Mouse (Mus musculus) liver, embryonic 13.5 days (tissue): ENCODE data around the gene Ece1. TPM values are rescaled to one million over a fixed set of nuclear protein-coding genes. Genes with fewer than 3 reads are reported as not detected.

Experiments used
- ATAC-seq: fragments of 200-750 bp; cut with Nextera tagmentation; 2 replicates; pipeline ENCODE4 v1.8.0; 2017; ENCODE audit warnings: low read depth, mild to moderate bottlenecking, moderate number of reproducible peaks, moderate library complexity
- DNase-seq: peaks from one replicate; pipeline ENCODE4 v3.0.0; 2022
- H3K27ac ChIP-seq: fragments of 300-500 bp; sonication (generic); 2 replicates; pipeline ENCODE4 v1.5.1; 2015; ENCODE audit warnings: moderate library complexity, mild to moderate bottlenecking, inconsistent platforms
- H3K27me3 ChIP-seq: fragments of 300-500 bp; sonication (generic); 2 replicates; pipeline ENCODE4 v1.6.1; 2015; ENCODE audit warnings: mild to moderate bottlenecking, inconsistent platforms
- H3K36me3 ChIP-seq: fragments of 300-500 bp; sonication (generic); 2 replicates; pipeline ENCODE4 v1.6.1; 2015; ENCODE audit warnings: mild to moderate bottlenecking, inconsistent platforms
- H3K4me1 ChIP-seq: fragments of 300-500 bp; sonication (generic); replicated peaks from 2 replicates; pipeline ENCODE4 v1.6.1; 2015; ENCODE audit warnings: inconsistent platforms
- H3K4me2 ChIP-seq: fragments of 300-500 bp; sonication (generic); 2 replicates; pipeline ENCODE4 v1.6.1; 2015; ENCODE audit warnings: inconsistent platforms, mild to moderate bottlenecking, moderate library complexity
- H3K4me3 ChIP-seq: fragments of 300-500 bp; sonication (generic); replicated peaks from 2 replicates; pipeline ENCODE4 v1.5.1; 2015; ENCODE audit warnings: mild to moderate bottlenecking, inconsistent platforms
- H3K9ac ChIP-seq: fragments of 300-500 bp; sonication (generic); 2 replicates; pipeline ENCODE4 v1.6.1; 2015; ENCODE audit warnings: mild to moderate bottlenecking, inconsistent platforms
- H3K9me3 ChIP-seq: fragments of 300-500 bp; sonication (generic); replicated peaks from 2 replicates; pipeline ENCODE4 v1.6.1; 2016; ENCODE audit warnings: inconsistent platforms
- WGBS: fragments of 180-500 bp; shearing (Covaris S2); methylation state at CpG from one replicate; pipeline ENCODE4 v1.1.7; 2015; ENCODE audit not compliant: insufficient replicate concordance; 5-methylcytosine and 5-hydroxymethylcytosine counted together
- polyA plus RNA-seq: library from polyadenylated mRNA; unstranded; fragments of >200 nt; fragmentation: Nextera tagmentation; extraction: Ambion mirVana; gene quantifications from 2 replicates; pipeline ENCODE4 v1.2.1, GENCODE M21; 2015

The Ece1 gene
- polyA plus RNA-seq, 1 experiment from 2014 or later, result 12.3 TPM

- H3K27me3 ChIP-seq, result no peaks in the 10 kb centered on the region
- peak overlapping the region; percentile 40 for H3K4me3 ChIP-seq
- peaks cover 42% of the 10 kb centered on the region for H3K36me3 ChIP-seq
- peak overlapping the region; percentile 97 for H3K27ac ChIP-seq
- H3K4me2 ChIP-seq, result peak overlapping the region; percentile 65
- peak; percentile 90 for ATAC-seq
- peak; percentile 74 for DNase-seq
- 26% methylated on average over 18 of the region's 18 CpGs for WGBS
- H3K4me1 ChIP-seq, result peaks cover 74% of the 10 kb centered on the region
- H3K9ac ChIP-seq, result peak overlapping the region; percentile 62
- no peaks in the 10 kb centered on the region for H3K9me3 ChIP-seq
Measured at GRCm38 (mm10) chr4:137931009-137931757, 69.1 kb downstream of the Ece1 start.

GRCm38 (mm10) chr4:137932554-137933178, 70.6 kb downstream of the Ece1 start:
- ATAC-seq (no peak), DNase-seq (no peak)
- Histone ChIP-seq H3K36me3 (peaks cover 44% of the 10 kb centered on the region), H3K4me2 (0 out of 2 replicates have a peak overlapping the region, but pooled peaks have one; percentile 2), H3K9ac (peak overlapping the region; percentile 54), H3K27me3 (no peaks in the 10 kb centered on the region), H3K27ac (peak overlapping the region; percentile 97), H3K4me1 (peaks cover 60% of the 10 kb centered on the region), H3K9me3 (no peaks in the 10 kb centered on the region), H3K4me3 (no peak overlapping the region)
- WGBS, result 54% methylated on average over 6 of the region's 6 CpGs

GRCm38 (mm10) chr4:137933328-137933727, 71.3 kb downstream of the Ece1 start:
- Histone ChIP-seq H3K9ac (0 out of 2 replicates have a peak overlapping the region, but pooled peaks have one; percentile 42), H3K9me3 (no peaks in the 10 kb centered on the region), H3K27ac (peak overlapping the region; percentile 97), H3K4me1 (peaks cover 56% of the 10 kb centered on the region), H3K27me3 (no peaks in the 10 kb centered on the region), H3K4me2 (no peak overlapping the region), H3K36me3 (peaks cover 43% of the 10 kb centered on the region), H3K4me3 (no peak overlapping the region)
- 68% methylated on average over 5 of the region's 5 CpGs for WGBS
- DNase-seq (no peak), ATAC-seq (no peak)

- no peak for DNase-seq
- no peak overlapping the region for H3K4me2 ChIP-seq
- no peaks in the 10 kb centered on the region for H3K9me3 ChIP-seq
- no peak overlapping the region for H3K4me3 ChIP-seq
- no peak for ATAC-seq
- no peak overlapping the region for H3K27ac ChIP-seq
- WGBS, result 80% methylated on average over 4 of the region's 4 CpGs
- H3K27me3 ChIP-seq, result no peaks in the 10 kb centered on the region
- H3K36me3 ChIP-seq, result peaks cover 67% of the 10 kb centered on the region
- H3K4me1 ChIP-seq, result peaks cover 28% of the 10 kb centered on the region
- H3K9ac ChIP-seq, result no peak overlapping the region
Measured at GRCm38 (mm10) chr4:137936134-137936533, 74.1 kb downstream of the Ece1 start.

- peaks cover 58% of the 10 kb centered on the region for H3K36me3 ChIP-seq
- DNase-seq, result no peak
Measured at GRCm38 (mm10) chr4:137940061-137940460, 78.0 kb downstream of the Ece1 start.

GRCm38 (mm10) chr4:137941131-137941844, 79.3 kb downstream of the Ece1 start:
- no peak overlapping the region for H3K27ac ChIP-seq

More at GRCm38 (mm10) chr4:137940061-137940460, 78.0 kb downstream of the Ece1 start:
- Histone ChIP-seq H3K4me2 (no peak overlapping the region), H3K4me1 (peaks cover 25% of the 10 kb centered on the region), H3K9ac (no peak overlapping the region), H3K27ac (no peak overlapping the region), H3K9me3 (no peaks in the 10 kb centered on the region), H3K27me3 (no peaks in the 10 kb centered on the region), H3K4me3 (no peak overlapping the region)
- no peak for ATAC-seq
- WGBS, result 80% methylated on average over 10 of the region's 10 CpGs

GRCm38 (mm10) chr4:137941871-137942781, 80.1 kb downstream of the Ece1 start:
- H3K27ac ChIP-seq, result peak overlapping the region; percentile 23; the same call in 1 of the 2 replicates
- 71% methylated on average over 17 of the region's 17 CpGs for WGBS
- H3K4me2 ChIP-seq, result no peak overlapping the region
- H3K9me3 ChIP-seq, result no peaks in the 10 kb centered on the region
- peaks cover 55% of the 10 kb centered on the region for H3K36me3 ChIP-seq
- no peak overlapping the region for H3K4me3 ChIP-seq
- H3K4me1 ChIP-seq, result peaks cover 25% of the 10 kb centered on the region
- H3K9ac ChIP-seq, result 0 out of 2 replicates have a peak overlapping the region, but pooled peaks have one; percentile 6
- ATAC-seq (peak; percentile 42; the same call in 1 of the 2 replicates), DNase-seq (no peak)
- no peaks in the 10 kb centered on the region for H3K27me3 ChIP-seq

More at GRCm38 (mm10) chr4:137941131-137941844, 79.3 kb downstream of the Ece1 start:
- ATAC-seq, result no peak
- Histone ChIP-seq H3K4me3 (no peak overlapping the region), H3K9me3 (no peaks in the 10 kb centered on the region), H3K9ac (no peak overlapping the region), H3K4me2 (no peak overlapping the region), H3K36me3 (peaks cover 60% of the 10 kb centered on the region), H3K4me1 (peaks cover 25% of the 10 kb centered on the region), H3K27me3 (no peaks in the 10 kb centered on the region)
- WGBS, result 83% methylated on average over 12 of the region's 12 CpGs
- no peak for DNase-seq

GRCm38 (mm10) chr4:137942782-137943486, 80.9 kb downstream of the Ece1 start:
- no peak for ATAC-seq
- H3K27ac ChIP-seq, result peak overlapping the region; percentile 30

GRCm38 (mm10) chr4:137943540-137943939, 81.5 kb downstream of the Ece1 start:
- peak overlapping the region; percentile 50 for H3K27ac ChIP-seq
- H3K36me3 ChIP-seq, result peaks cover 53% of the 10 kb centered on the region
- H3K4me2 ChIP-seq, result no peak overlapping the region
- H3K27me3 ChIP-seq, result no peaks in the 10 kb centered on the region
- ATAC-seq (peak; percentile 44; the same call in 1 of the 2 replicates), DNase-seq (no peak)
- H3K4me3 ChIP-seq, result no peak overlapping the region
- H3K9ac ChIP-seq, result no peak overlapping the region
- WGBS, result 74% methylated on average over 10 of the region's 10 CpGs
- peaks cover 22% of the 10 kb centered on the region for H3K4me1 ChIP-seq
- no peaks in the 10 kb centered on the region for H3K9me3 ChIP-seq

More at GRCm38 (mm10) chr4:137942782-137943486, 80.9 kb downstream of the Ece1 start:
- Histone ChIP-seq H3K4me2 (no peak overlapping the region), H3K36me3 (peaks cover 54% of the 10 kb centered on the region), H3K9me3 (no peaks in the 10 kb centered on the region), H3K4me1 (peaks cover 25% of the 10 kb centered on the region), H3K4me3 (no peak overlapping the region), H3K27me3 (no peaks in the 10 kb centered on the region), H3K9ac (no peak overlapping the region)
- WGBS, result 70% methylated on average over 9 of the region's 9 CpGs
- DNase-seq, result no peak

- ATAC-seq (no peak), DNase-seq (no peak)
- Histone ChIP-seq H3K4me1 (peaks cover 22% of the 10 kb centered on the region; the same call in 1 of the 2 replicates), H3K36me3 (peaks cover 53% of the 10 kb centered on the region), H3K27ac (no peak overlapping the region), H3K9ac (no peak overlapping the region), H3K4me2 (no peak overlapping the region), H3K27me3 (no peaks in the 10 kb centered on the region), H3K9me3 (no peaks in the 10 kb centered on the region), H3K4me3 (no peak overlapping the region)
- 61% methylated on average over 4 of the region's 4 CpGs for WGBS
Measured at GRCm38 (mm10) chr4:137945376-137945775, 83.3 kb downstream of the Ece1 start.
